Mouse (Mus musculus) testis, adult 2 months (tissue): ENCODE data around the gene Rhoc. TPM values are rescaled to one million over a fixed set of nuclear protein-coding genes. Genes with fewer than 3 reads are reported as not detected.

Source experiments
- H3K27ac ChIP-seq: fragments of 200-500 bp; 2 replicates; pipeline ENCODE4 v1.5.1; 2012; ENCODE audit warnings: low read depth, low read length; ENCODE audit not compliant: control insufficient read depth, insufficient read depth
- H3K27me3 ChIP-seq: fragments of 200-500 bp; 2 replicates; pipeline ENCODE4 v1.6.1; 2012; ENCODE audit warnings: mild to moderate bottlenecking, low read length, moderate library complexity; ENCODE audit not compliant: control insufficient read depth, insufficient read depth
- H3K36me3 ChIP-seq: fragments of 200-500 bp; 2 replicates; pipeline ENCODE4 v1.6.1; 2012; ENCODE audit warnings: mild to moderate bottlenecking, low read length; ENCODE audit not compliant: control insufficient read depth, insufficient read depth
- H3K4me1 ChIP-seq: fragments of 200-500 bp; 2 replicates; pipeline ENCODE4 v1.6.1; 2012; ENCODE audit warnings: low read length; ENCODE audit not compliant: control insufficient read depth, insufficient read depth
- H3K4me3 ChIP-seq: fragments of 200-500 bp; 2 replicates; pipeline ENCODE4 v1.5.1; 2012; ENCODE audit warnings: low read depth, mild to moderate bottlenecking, low read length, moderate library complexity, mixed read lengths; ENCODE audit not compliant: control insufficient read depth
- CTCF ChIP-seq: fragments of 200-500 bp; IDR thresholded peaks from 2 replicates; pipeline ENCODE4 v1.5.1; 2012; ENCODE audit warnings: low read depth, mild to moderate bottlenecking, inconsistent platforms, low read length, moderate library complexity; ENCODE audit not compliant: control insufficient read depth, insufficient read depth, insufficient replicate concordance
- POLR2A ChIP-seq: fragments of 200-500 bp; IDR thresholded peaks from 2 replicates; pipeline ENCODE4 v1.6.1; 2012; ENCODE audit warnings: low read depth, mild to moderate bottlenecking, inconsistent platforms, low read length, moderate library complexity; ENCODE audit not compliant: control insufficient read depth
- polyA plus RNA-seq: library from polyadenylated mRNA; depleted of rRNA; stranded (reverse); fragments of >200 nt; gene quantifications from 2 replicates; pipeline ENCODE4 v1.2.3, GENCODE M21; 2012

Gene Rhoc
- polyA plus RNA-seq, 1 experiment, result 4.8 TPM

GRCm38 (mm10) chr3:104765021-104765420 is 23.2 kb upstream of the Rhoc start:
- Histone ChIP-seq H3K4me1 (no peaks in the 10 kb centered on the region), H3K27ac (no peak overlapping the region), H3K4me3 (no peak overlapping the region), H3K36me3 (no peaks in the 10 kb centered on the region), H3K27me3 (no peaks in the 10 kb centered on the region)
- TF ChIP-seq CTCF (peak; percentile 49; the same call in 1 of the 2 replicates), POLR2A (no peak)

GRCm38 (mm10) chr3:104767141-104767540 is 21.0 kb upstream of the Rhoc start:
- no peak for TF ChIP-seq POLR2A
- TF ChIP-seq CTCF, result no peak
- no peak overlapping the region for H3K4me3 ChIP-seq
- H3K27me3 ChIP-seq, result no peaks in the 10 kb centered on the region

GRCm38 (mm10) chr3:104767716-104768115 is 20.5 kb upstream of the Rhoc start:
- H3K27me3 ChIP-seq, result no peaks in the 10 kb centered on the region

More at GRCm38 (mm10) chr3:104767141-104767540, 21.0 kb upstream of the Rhoc start:
- H3K4me1 ChIP-seq, result no peaks in the 10 kb centered on the region
- H3K27ac ChIP-seq, result no peak overlapping the region
- H3K36me3 ChIP-seq, result no peaks in the 10 kb centered on the region

GRCm38 (mm10) chr3:104769135-104769534 is 19.0 kb upstream of the Rhoc start:
- Histone ChIP-seq H3K4me1 (no peaks in the 10 kb centered on the region), H3K4me3 (no peak overlapping the region), H3K27me3 (no peaks in the 10 kb centered on the region), H3K36me3 (no peaks in the 10 kb centered on the region), H3K27ac (no peak overlapping the region)
- no peak for TF ChIP-seq POLR2A
- no peak for TF ChIP-seq CTCF

More at GRCm38 (mm10) chr3:104767716-104768115, 20.5 kb upstream of the Rhoc start:
- Histone ChIP-seq H3K36me3 (no peaks in the 10 kb centered on the region), H3K4me3 (no peak overlapping the region), H3K4me1 (no peaks in the 10 kb centered on the region), H3K27ac (no peak overlapping the region)
- TF ChIP-seq CTCF (no peak), POLR2A (no peak)

- H3K4me3 ChIP-seq, result no peak overlapping the region
- H3K27me3 ChIP-seq, result no peaks in the 10 kb centered on the region
- no peaks in the 10 kb centered on the region for H3K36me3 ChIP-seq
- TF ChIP-seq POLR2A, result no peak
- TF ChIP-seq CTCF, result peak; percentile 46; the same call in 1 of the 2 replicates
- H3K4me1 ChIP-seq, result no peaks in the 10 kb centered on the region
- no peak overlapping the region for H3K27ac ChIP-seq
Measured at GRCm38 (mm10) chr3:104770035-104770434, 18.1 kb upstream of the Rhoc start.

- H3K27ac ChIP-seq, result no peak overlapping the region
- no peaks in the 10 kb centered on the region for H3K36me3 ChIP-seq
- no peaks in the 10 kb centered on the region for H3K27me3 ChIP-seq
- TF ChIP-seq CTCF (no peak), POLR2A (no peak)
- H3K4me3 ChIP-seq, result no peak overlapping the region
- no peaks in the 10 kb centered on the region for H3K4me1 ChIP-seq
Measured at GRCm38 (mm10) chr3:104770918-104771317, 17.3 kb upstream of the Rhoc start.

- H3K36me3 ChIP-seq, result no peaks in the 10 kb centered on the region
- no peak overlapping the region for H3K27ac ChIP-seq
- no peaks in the 10 kb centered on the region for H3K4me1 ChIP-seq
- H3K27me3 ChIP-seq, result no peaks in the 10 kb centered on the region
- TF ChIP-seq CTCF, result no peak
- no peak for TF ChIP-seq POLR2A
- no peak overlapping the region for H3K4me3 ChIP-seq
Measured at GRCm38 (mm10) chr3:104771460-104771859, 16.7 kb upstream of the Rhoc start.

GRCm38 (mm10) chr3:104773301-104773700 is 14.9 kb upstream of the Rhoc start:
- Histone ChIP-seq H3K27me3 (no peaks in the 10 kb centered on the region), H3K27ac (no peak overlapping the region), H3K4me1 (peaks cover 4% of the 10 kb centered on the region), H3K4me3 (no peak overlapping the region), H3K36me3 (no peaks in the 10 kb centered on the region)
- no peak for TF ChIP-seq POLR2A
- no peak for TF ChIP-seq CTCF
